Mouse (Mus musculus): ENCODE results near the gene Rnf183.

DNA sequence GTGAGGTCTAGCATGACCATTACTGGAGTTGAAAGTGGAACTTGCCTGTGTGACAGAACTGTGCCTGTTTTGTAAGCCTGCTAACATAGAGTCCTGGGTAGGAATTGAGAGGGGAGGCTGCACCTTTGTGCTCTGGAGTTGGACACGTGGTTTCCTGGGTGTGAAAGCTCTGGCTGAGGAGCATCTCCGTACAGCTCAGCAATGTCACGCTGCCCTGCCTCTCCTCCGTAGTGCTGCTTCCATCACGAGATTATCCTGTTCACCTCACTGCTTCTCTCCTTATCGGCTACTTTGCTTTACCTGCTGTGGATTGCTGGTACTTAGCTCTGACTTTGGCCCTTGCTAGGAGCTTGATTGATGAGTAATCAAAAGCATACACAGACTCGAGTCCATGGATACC is 51.3 kb downstream of the Rnf183 start:
- TF ChIP-seq CTCF (IDR thresholded peaks at IDR 0.05), result no peak
- no peak for TF ChIP-seq EP300 (IDR thresholded peaks at IDR 0.05)
